Mouse (Mus musculus): ENCODE results near the gene Edrf1. TPM values are rescaled to one million over a fixed set of nuclear protein-coding genes. Genes with fewer than 3 reads are reported as not detected.

Gene Edrf1
- polyA plus RNA-seq, 1 experiment = 5.2 TPM

GRCm38 (mm10) chr7:133662467-133662866, 25.1 kb downstream of the Edrf1 start:
- Histone ChIP-seq H3K27me3 (ENCODE audit: control insufficient read depth, insufficient read depth, insufficient read length) (no peaks in the 10 kb centered on the region), H3K79me2 (ENCODE audit: control insufficient read depth, insufficient read depth) (no peaks in the 10 kb centered on the region), H3K4me2 (ENCODE audit: low read depth) (no peak overlapping the region), H3ac (ENCODE audit: control insufficient read depth, insufficient read length) (no peak overlapping the region), H3K36me3 (ENCODE audit: control insufficient read depth, insufficient read depth) (peaks cover 71% of the 10 kb centered on the region), H3K4me3 (no peak overlapping the region)
- TF ChIP-seq MYOD1 (IDR thresholded peaks at IDR 0.05; ENCODE audit: control insufficient read depth in 1 of 3, insufficient read length in 2 of 3, low read depth in 2 of 3) (no peak), TCF12 (IDR thresholded peaks at IDR 0.05; ENCODE audit: insufficient read depth, poor library complexity, severe bottlenecking) (no peak), POLR2A (IDR thresholded peaks at IDR 0.05; ENCODE audit: insufficient read length, low read depth) (no peak), CEBPB (IDR thresholded peaks at IDR 0.05; ENCODE audit: insufficient read depth, poor library complexity, severe bottlenecking) (no peak), REST (IDR thresholded peaks at IDR 0.05; ENCODE audit: insufficient read depth, insufficient read length) (no peak), POLR2AphosphoS2 (IDR thresholded peaks at IDR 0.05; ENCODE audit: insufficient read length, low read depth) (no peak)

GRCm38 (mm10) chr7:133669071-133669470, 31.7 kb downstream of the Edrf1 start:
- H3K4me2 ChIP-seq (ENCODE audit: low read depth) = no peak overlapping the region
- H3K79me2 ChIP-seq (ENCODE audit: control insufficient read depth, insufficient read depth) = no peaks in the 10 kb centered on the region
- H3K36me3 ChIP-seq (ENCODE audit: control insufficient read depth, insufficient read depth) = peaks cover 67% of the 10 kb centered on the region
- no peak overlapping the region for H3ac ChIP-seq (ENCODE audit: control insufficient read depth, insufficient read length)
- no peak for TF ChIP-seq MYOG (IDR thresholded peaks at IDR 0.05; ENCODE audit: control insufficient read depth in 1 of 3, insufficient read depth in 1 of 3, insufficient read length in 2 of 3, low read depth in 2 of 3)
- TF ChIP-seq TCF12 (IDR thresholded peaks at IDR 0.05; ENCODE audit: insufficient read depth, poor library complexity, severe bottlenecking) = no peak
- TF ChIP-seq USF1 (IDR thresholded peaks at IDR 0.05; ENCODE audit: low read depth) = no peak
- TF ChIP-seq E2F4 (IDR thresholded peaks at IDR 0.05; ENCODE audit: insufficient read depth) = no peak
- TF ChIP-seq TCF3 (IDR thresholded peaks at IDR 0.05; ENCODE audit: insufficient read length, low read depth) = no peak
- no peak for TF ChIP-seq CEBPB (IDR thresholded peaks at IDR 0.05; ENCODE audit: insufficient read depth, poor library complexity, severe bottlenecking)
- TF ChIP-seq MYOD1 (IDR thresholded peaks at IDR 0.05; ENCODE audit: control insufficient read depth in 1 of 3, insufficient read length in 2 of 3, low read depth in 2 of 3) = no peak
- no peak for TF ChIP-seq MAX (IDR thresholded peaks at IDR 0.05; ENCODE audit: low read depth)
- TF ChIP-seq SRF (IDR thresholded peaks at IDR 0.05; ENCODE audit: control insufficient read depth, insufficient read length, low read depth) = no peak
- no peak for TF ChIP-seq REST (IDR thresholded peaks at IDR 0.05; ENCODE audit: insufficient read depth, insufficient read length)
- TF ChIP-seq POLR2A (IDR thresholded peaks at IDR 0.05; ENCODE audit: insufficient read length, low read depth) = no peak
- TF ChIP-seq POLR2AphosphoS2 (IDR thresholded peaks at IDR 0.05; ENCODE audit: insufficient read length, low read depth) = no peak
- no peak overlapping the region for H3K4me3 ChIP-seq
- H3K27me3 ChIP-seq (ENCODE audit: control insufficient read depth, insufficient read depth, insufficient read length) = no peaks in the 10 kb centered on the region

- H3K4me3 ChIP-seq = no peak overlapping the region
- TF ChIP-seq MYOG (IDR thresholded peaks at IDR 0.05; ENCODE audit: control insufficient read depth in 1 of 3, insufficient read depth in 1 of 3, insufficient read length in 2 of 3, low read depth in 2 of 3) = no peak
- TF ChIP-seq CEBPB (IDR thresholded peaks at IDR 0.05; ENCODE audit: insufficient read depth, poor library complexity, severe bottlenecking) = no peak
- TF ChIP-seq POLR2A (IDR thresholded peaks at IDR 0.05; ENCODE audit: insufficient read length, low read depth) = no peak
- no peaks in the 10 kb centered on the region for H3K79me2 ChIP-seq (ENCODE audit: control insufficient read depth, insufficient read depth)
- H3K27me3 ChIP-seq (ENCODE audit: control insufficient read depth, insufficient read depth, insufficient read length) = no peaks in the 10 kb centered on the region
- no peak overlapping the region for H3ac ChIP-seq (ENCODE audit: control insufficient read depth, insufficient read length)
- H3K36me3 ChIP-seq (ENCODE audit: control insufficient read depth, insufficient read depth) = peaks cover 58% of the 10 kb centered on the region
- no peak overlapping the region for H3K4me2 ChIP-seq (ENCODE audit: low read depth)
Observed at GRCm38 (mm10) chr7:133669946-133670345, 32.6 kb downstream of the Edrf1 start.

GRCm38 (mm10) chr7:133670846-133671245, 33.5 kb downstream of the Edrf1 start:
- H3K79me2 ChIP-seq (ENCODE audit: control insufficient read depth, insufficient read depth) = no peaks in the 10 kb centered on the region
- H3K36me3 ChIP-seq (ENCODE audit: control insufficient read depth, insufficient read depth) = peaks cover 50% of the 10 kb centered on the region

GRCm38 (mm10) chr7:133676002-133676401, 38.7 kb downstream of the Edrf1 start:
- TF ChIP-seq USF1 (IDR thresholded peaks at IDR 0.05; ENCODE audit: low read depth) (no peak), E2F4 (IDR thresholded peaks at IDR 0.05; ENCODE audit: insufficient read depth) (no peak), SRF (IDR thresholded peaks at IDR 0.05; ENCODE audit: control insufficient read depth, insufficient read length, low read depth) (no peak), MYOD1 (IDR thresholded peaks at IDR 0.05; ENCODE audit: control insufficient read depth in 1 of 3, insufficient read length in 2 of 3, low read depth in 2 of 3) (no peak), TCF12 (IDR thresholded peaks at IDR 0.05; ENCODE audit: insufficient read depth, poor library complexity, severe bottlenecking) (no peak), POLR2AphosphoS2 (IDR thresholded peaks at IDR 0.05; ENCODE audit: insufficient read length, low read depth) (no peak), MYOG (IDR thresholded peaks at IDR 0.05; ENCODE audit: control insufficient read depth in 1 of 3, insufficient read depth in 1 of 3, insufficient read length in 2 of 3, low read depth in 2 of 3) (no peak), REST (IDR thresholded peaks at IDR 0.05; ENCODE audit: insufficient read depth, insufficient read length) (no peak)
- H3ac ChIP-seq (ENCODE audit: control insufficient read depth, insufficient read length) = no peak overlapping the region
- peaks cover 15% of the 10 kb centered on the region for H3K36me3 ChIP-seq (ENCODE audit: control insufficient read depth, insufficient read depth)
- H3K4me3 ChIP-seq = no peak overlapping the region
- H3K79me2 ChIP-seq (ENCODE audit: control insufficient read depth, insufficient read depth) = no peaks in the 10 kb centered on the region
- H3K27me3 ChIP-seq (ENCODE audit: control insufficient read depth, insufficient read depth, insufficient read length) = no peaks in the 10 kb centered on the region
- no peak overlapping the region for H3K4me2 ChIP-seq (ENCODE audit: low read depth)

More at GRCm38 (mm10) chr7:133670846-133671245, 33.5 kb downstream of the Edrf1 start:
- no peak overlapping the region for H3K4me2 ChIP-seq (ENCODE audit: low read depth)
- no peak for TF ChIP-seq CEBPB (IDR thresholded peaks at IDR 0.05; ENCODE audit: insufficient read depth, poor library complexity, severe bottlenecking)
- no peak for TF ChIP-seq TCF12 (IDR thresholded peaks at IDR 0.05; ENCODE audit: insufficient read depth, poor library complexity, severe bottlenecking)
- no peak for TF ChIP-seq E2F4 (IDR thresholded peaks at IDR 0.05; ENCODE audit: insufficient read depth)
- no peak for TF ChIP-seq SRF (IDR thresholded peaks at IDR 0.05; ENCODE audit: control insufficient read depth, insufficient read length, low read depth)
- TF ChIP-seq POLR2AphosphoS2 (IDR thresholded peaks at IDR 0.05; ENCODE audit: insufficient read length, low read depth) = no peak
- no peak for TF ChIP-seq REST (IDR thresholded peaks at IDR 0.05; ENCODE audit: insufficient read depth, insufficient read length)
- no peak for TF ChIP-seq POLR2A (IDR thresholded peaks at IDR 0.05; ENCODE audit: insufficient read length, low read depth)
- TF ChIP-seq TCF3 (IDR thresholded peaks at IDR 0.05; ENCODE audit: insufficient read length, low read depth) = no peak
- TF ChIP-seq MYOG (IDR thresholded peaks at IDR 0.05; ENCODE audit: control insufficient read depth in 1 of 3, insufficient read depth in 1 of 3, insufficient read length in 2 of 3, low read depth in 2 of 3) = no peak
- no peak for TF ChIP-seq USF1 (IDR thresholded peaks at IDR 0.05; ENCODE audit: low read depth)
- TF ChIP-seq MAX (IDR thresholded peaks at IDR 0.05; ENCODE audit: low read depth) = no peak
- no peak for TF ChIP-seq MYOD1 (IDR thresholded peaks at IDR 0.05; ENCODE audit: control insufficient read depth in 1 of 3, insufficient read length in 2 of 3, low read depth in 2 of 3)
- H3K27me3 ChIP-seq (ENCODE audit: control insufficient read depth, insufficient read depth, insufficient read length) = no peaks in the 10 kb centered on the region
- no peak overlapping the region for H3K4me3 ChIP-seq
- H3ac ChIP-seq (ENCODE audit: control insufficient read depth, insufficient read length) = no peak overlapping the region
